Mouse (Mus musculus) G1E (cell line): ENCODE data around the gene AC134908.4.

Experiments
- CTCF ChIP-seq: IDR thresholded peaks from 2 replicates; pipeline ENCODE4 v1.5.1; 2012; ENCODE audit warnings: low read depth, low read length, inconsistent platforms, mixed read lengths
- GATA1 ChIP-seq: IDR thresholded peaks from 2 replicates; pipeline ENCODE4 v1.6.1; 2012; ENCODE audit warnings: borderline replicate concordance, low read length, inconsistent platforms, mixed read lengths
- TAL1 ChIP-seq: conservative IDR thresholded peaks from 2 replicates; pipeline ENCODE4 v1.6.1; 2012; ENCODE audit warnings: low read depth, low read length, inconsistent platforms, mixed read lengths

GRCm38 (mm10) chr17:25796211-25796771 lies 832 bp upstream of the AC134908.4 start:
- TF ChIP-seq CTCF (no peak), GATA1 (no peak), TAL1 (no peak)
